Mouse (Mus musculus) liver, adult 2 months (tissue): Measurements from ENCODE around the gene 9930022D16Rik.

Source experiments
- CTCF ChIP-seq: fragments of 200-500 bp; IDR thresholded peaks from 2 replicates; pipeline ENCODE4 v1.5.1; 2011; ENCODE audit warnings: low read depth, low read length, control low read depth
- POLR2A ChIP-seq: fragments of 200-500 bp; IDR thresholded peaks from 2 replicates; pipeline ENCODE4 v1.6.1; 2011; ENCODE audit warnings: low read length, control low read depth; ENCODE audit not compliant: insufficient read depth; ENCODE audit errors: extremely low read depth

DNA sequence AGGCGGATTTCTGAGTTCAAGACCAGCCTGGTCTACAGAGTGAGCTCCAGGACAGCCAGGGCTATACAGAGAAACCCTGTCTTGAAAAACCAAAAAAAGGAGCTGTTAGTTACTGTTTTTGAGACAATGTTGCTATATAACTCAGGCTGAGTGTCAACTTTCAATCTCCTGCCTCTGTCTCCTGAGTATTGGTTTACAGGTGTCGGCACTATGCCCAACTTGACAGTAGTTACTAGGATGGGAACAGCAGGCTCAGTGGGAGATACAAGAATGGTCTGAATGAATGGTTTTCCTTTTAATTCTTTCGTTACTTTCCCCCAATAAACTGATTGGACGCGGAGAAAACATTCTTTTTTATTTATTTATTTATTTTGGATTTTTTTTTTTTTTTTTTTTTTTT, 13.6 kb downstream of the 9930022D16Rik start:
- TF ChIP-seq CTCF: no peak
- TF ChIP-seq POLR2A: no peak
